Mouse (Mus musculus) brown adipose tissue, adult 24 weeks (tissue): ENCODE results near the gene Bmp8b. TPM values are rescaled to one million over a fixed set of nuclear protein-coding genes. Genes with fewer than 3 reads are reported as not detected.

Source experiments
- H3K27ac ChIP-seq: fragments of 200-500 bp; replicated peaks from 2 replicates; pipeline ENCODE4 v1.5.1; 2012; ENCODE audit warnings: low read depth, mild to moderate bottlenecking, low read length
- H3K4me1 ChIP-seq: fragments of 200-500 bp; 2 replicates; pipeline ENCODE4 v1.6.1; 2012; ENCODE audit warnings: low read length, mixed read lengths; ENCODE audit not compliant: control insufficient read depth, insufficient read depth, insufficient read length
- H3K4me3 ChIP-seq: fragments of 200-500 bp; 2 replicates; pipeline ENCODE4 v1.5.1; 2012; ENCODE audit warnings: low read depth, mild to moderate bottlenecking, low read length, moderate library complexity; ENCODE audit not compliant: insufficient read depth
- polyA plus RNA-seq: library from polyadenylated mRNA; stranded (reverse); fragments of >200 nt; gene quantifications from 2 replicates; pipeline ENCODE4 v1.2.4, GENCODE M21; 2012; ENCODE audit not compliant: missing spikeins, insufficient read depth, insufficient read length

The Bmp8b gene
- polyA plus RNA-seq: 0.50 and 0.59 TPM in 2 replicates

GRCm38 (mm10) chr4:123104651-123105450 lies at the start of gene Bmp8b:
TSS of gene Bmp8b (plus strand) at chr4:123105165.
- Histone ChIP-seq H3K4me1 (peaks cover 3% of the 10 kb centered on the region), H3K27ac (no peak within 1 kb of the TSS), H3K4me3 (no peak within 1 kb of the TSS)

DNA sequence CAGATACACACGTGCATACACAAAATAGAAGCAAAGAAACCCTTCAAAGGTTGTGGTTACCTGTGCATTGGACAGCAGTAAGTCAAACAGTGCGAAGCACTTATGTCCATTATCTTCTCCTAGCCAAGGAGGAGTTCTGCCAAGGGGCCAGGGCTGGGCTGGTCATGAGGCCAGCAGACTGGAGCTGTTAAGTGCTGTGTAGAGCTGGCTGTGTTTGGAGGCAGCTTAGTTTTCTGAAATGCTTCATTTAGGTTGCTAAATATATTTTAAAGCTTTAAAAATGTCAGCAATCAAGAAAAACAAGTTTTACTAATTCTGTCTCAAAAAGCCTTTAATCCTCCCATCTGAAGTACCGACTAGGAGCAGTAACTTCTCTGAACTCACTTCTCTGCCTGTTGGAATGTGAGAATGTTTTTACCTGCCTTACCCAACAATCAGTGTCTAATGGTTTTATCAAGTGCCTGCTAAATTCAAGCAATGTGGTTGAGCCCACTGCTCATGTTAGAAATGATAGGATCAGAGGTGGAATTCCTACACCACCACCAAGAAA lies 48.3 kb upstream of the Bmp8b start:
- no peak overlapping the region for H3K4me3 ChIP-seq
- no peak overlapping the region for H3K27ac ChIP-seq
- no peaks in the 10 kb centered on the region for H3K4me1 ChIP-seq

- H3K27ac ChIP-seq: no peak overlapping the region
- H3K4me1 ChIP-seq: no peaks in the 10 kb centered on the region
- H3K4me3 ChIP-seq: no peak overlapping the region
Observed at GRCm38 (mm10) chr4:123057957-123058356, 47.0 kb upstream of the Bmp8b start.

GRCm38 (mm10) chr4:123061744-123062143 lies 43.2 kb upstream of the Bmp8b start:
- Histone ChIP-seq H3K4me3 (no peak overlapping the region), H3K4me1 (no peaks in the 10 kb centered on the region)

GRCm38 (mm10) chr4:123068646-123069045 lies 36.3 kb upstream of the Bmp8b start:
- no peak overlapping the region for H3K4me3 ChIP-seq
- no peak overlapping the region for H3K27ac ChIP-seq
- H3K4me1 ChIP-seq: no peaks in the 10 kb centered on the region

More at GRCm38 (mm10) chr4:123061744-123062143, 43.2 kb upstream of the Bmp8b start:
- no peak overlapping the region for H3K27ac ChIP-seq

- H3K4me1 ChIP-seq: no peaks in the 10 kb centered on the region
- H3K4me3 ChIP-seq: no peak overlapping the region
- no peak overlapping the region for H3K27ac ChIP-seq
Observed at GRCm38 (mm10) chr4:123071266-123071966, 33.5 kb upstream of the Bmp8b start.

GRCm38 (mm10) chr4:123076928-123077327 lies 28.0 kb upstream of the Bmp8b start:
- Histone ChIP-seq H3K4me3 (no peak overlapping the region), H3K27ac (no peak overlapping the region), H3K4me1 (no peaks in the 10 kb centered on the region)

DNA sequence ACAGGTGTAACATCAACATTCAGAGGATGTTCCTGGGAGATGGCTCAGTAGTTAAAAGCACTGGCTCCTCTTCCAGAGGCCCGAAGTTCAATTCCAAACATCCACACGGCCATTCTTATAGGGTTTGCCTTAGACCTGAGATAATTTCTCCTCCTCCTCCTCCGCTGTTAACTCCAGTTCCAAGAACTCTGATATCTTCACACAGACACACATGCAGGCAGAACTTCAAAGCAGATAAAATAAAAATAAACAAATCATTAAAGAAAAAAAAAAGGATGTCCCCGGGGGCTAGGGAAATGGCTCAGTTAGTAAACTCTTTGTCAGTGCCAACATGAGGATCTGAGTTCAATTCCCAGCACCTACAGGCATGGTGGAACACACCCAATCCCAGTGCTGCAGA lies 26.7 kb upstream of the Bmp8b start:
- Histone ChIP-seq H3K27ac (no peak overlapping the region), H3K4me1 (no peaks in the 10 kb centered on the region), H3K4me3 (no peak overlapping the region)

- Histone ChIP-seq H3K4me3 (no peak overlapping the region), H3K27ac (no peak overlapping the region), H3K4me1 (no peaks in the 10 kb centered on the region)
Observed at GRCm38 (mm10) chr4:123080791-123081190, 24.2 kb upstream of the Bmp8b start.

- H3K4me1 ChIP-seq: no peaks in the 10 kb centered on the region
- no peak overlapping the region for H3K27ac ChIP-seq
- H3K4me3 ChIP-seq: no peak overlapping the region
Observed at GRCm38 (mm10) chr4:123082283-123083163, 22.4 kb upstream of the Bmp8b start.

DNA sequence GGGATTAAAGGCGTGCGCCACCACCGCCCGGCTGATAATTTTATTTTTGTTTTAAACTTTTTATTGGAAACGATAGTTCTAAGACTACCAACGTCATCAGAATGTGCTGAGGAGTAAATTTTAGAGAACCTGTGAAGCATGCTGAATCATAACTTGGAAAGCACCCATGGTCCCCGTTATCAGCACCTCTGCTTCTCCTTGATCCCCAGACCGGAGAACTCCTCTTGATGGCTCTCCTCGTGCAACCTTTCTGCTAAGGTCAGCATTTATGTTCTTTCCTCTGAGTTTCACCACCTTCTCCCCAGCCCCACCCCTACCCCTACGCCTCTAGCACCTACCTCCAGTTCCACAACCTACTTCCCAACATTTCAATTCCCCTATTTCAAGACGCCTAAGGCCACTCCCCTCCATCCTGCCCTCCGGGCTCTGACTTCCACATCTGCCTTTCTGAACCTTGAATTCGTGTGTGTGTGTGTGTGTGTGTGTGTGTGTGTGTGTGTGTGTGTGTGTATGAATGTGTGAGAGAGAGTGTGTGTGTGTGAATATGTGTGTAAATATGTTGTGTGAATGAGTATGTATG lies 21.6 kb upstream of the Bmp8b start:
- H3K4me1 ChIP-seq: no peaks in the 10 kb centered on the region

GRCm38 (mm10) chr4:123085290-123085689 lies 19.7 kb upstream of the Bmp8b start:
- Histone ChIP-seq H3K4me1 (no peaks in the 10 kb centered on the region), H3K27ac (no peak overlapping the region), H3K4me3 (no peak overlapping the region)

More for the DNA sequence above, 21.6 kb upstream of the Bmp8b start:
- no peak overlapping the region for H3K4me3 ChIP-seq
- H3K27ac ChIP-seq: no peak overlapping the region

DNA sequence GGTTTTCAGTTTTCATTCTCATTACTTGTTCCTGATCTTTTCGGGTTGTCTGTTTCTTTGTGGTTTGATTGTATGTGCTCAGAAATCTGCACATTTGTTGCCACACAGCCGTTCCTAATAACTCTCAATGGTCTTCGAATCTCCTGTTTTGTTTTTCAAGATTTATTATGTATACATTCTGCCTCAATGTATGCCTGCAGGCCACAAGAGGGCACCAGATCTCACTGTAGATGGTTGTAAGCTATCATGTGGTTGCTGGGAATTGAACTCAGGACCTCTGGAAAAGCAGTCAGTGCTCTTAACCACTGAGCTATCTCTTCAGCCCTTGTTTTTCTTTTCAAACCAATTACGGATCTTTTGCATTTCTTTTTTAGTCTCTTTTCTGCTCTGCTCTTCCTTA lies 18.6 kb upstream of the Bmp8b start:
- H3K4me3 ChIP-seq: no peak overlapping the region
- no peaks in the 10 kb centered on the region for H3K4me1 ChIP-seq
- H3K27ac ChIP-seq: no peak overlapping the region

DNA sequence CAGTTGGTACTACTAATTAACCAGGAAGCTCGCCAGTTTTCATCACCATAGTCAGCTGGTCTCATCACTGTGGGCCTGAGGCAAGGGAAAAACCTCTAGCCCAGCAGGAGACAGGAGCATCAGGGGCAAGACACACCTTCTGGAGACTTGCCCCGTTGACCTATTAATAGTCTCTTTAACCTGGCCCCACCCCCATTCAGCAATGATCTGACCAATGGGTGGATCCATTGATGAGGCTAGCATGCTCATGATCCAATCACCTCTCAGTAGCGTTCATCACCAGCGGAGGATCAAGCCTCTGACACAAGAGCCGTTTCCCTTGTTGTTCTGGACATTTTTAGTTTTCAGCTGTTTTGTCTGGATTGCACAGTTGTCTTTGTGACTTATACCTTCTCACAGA lies 12.3 kb upstream of the Bmp8b start:
- Histone ChIP-seq H3K4me1 (no peaks in the 10 kb centered on the region), H3K4me3 (no peak overlapping the region), H3K27ac (no peak overlapping the region)
